Mouse (Mus musculus) liver, embryonic 18 days (tissue): ENCODE data around the gene Fam84b. TPM values are rescaled to one million over a fixed set of nuclear protein-coding genes. Genes with fewer than 3 reads are reported as not detected.

ENCODE experiments used
- polyA plus RNA-seq: library from polyadenylated mRNA; depleted of rRNA; stranded (reverse); fragments of >200 nt; gene quantifications from 2 replicates; pipeline ENCODE4 v1.2.3, GENCODE M21; 2012; rRNA removed

Gene Fam84b
- polyA plus RNA-seq = 5.0 and 6.1 TPM in 2 replicates

DNA sequence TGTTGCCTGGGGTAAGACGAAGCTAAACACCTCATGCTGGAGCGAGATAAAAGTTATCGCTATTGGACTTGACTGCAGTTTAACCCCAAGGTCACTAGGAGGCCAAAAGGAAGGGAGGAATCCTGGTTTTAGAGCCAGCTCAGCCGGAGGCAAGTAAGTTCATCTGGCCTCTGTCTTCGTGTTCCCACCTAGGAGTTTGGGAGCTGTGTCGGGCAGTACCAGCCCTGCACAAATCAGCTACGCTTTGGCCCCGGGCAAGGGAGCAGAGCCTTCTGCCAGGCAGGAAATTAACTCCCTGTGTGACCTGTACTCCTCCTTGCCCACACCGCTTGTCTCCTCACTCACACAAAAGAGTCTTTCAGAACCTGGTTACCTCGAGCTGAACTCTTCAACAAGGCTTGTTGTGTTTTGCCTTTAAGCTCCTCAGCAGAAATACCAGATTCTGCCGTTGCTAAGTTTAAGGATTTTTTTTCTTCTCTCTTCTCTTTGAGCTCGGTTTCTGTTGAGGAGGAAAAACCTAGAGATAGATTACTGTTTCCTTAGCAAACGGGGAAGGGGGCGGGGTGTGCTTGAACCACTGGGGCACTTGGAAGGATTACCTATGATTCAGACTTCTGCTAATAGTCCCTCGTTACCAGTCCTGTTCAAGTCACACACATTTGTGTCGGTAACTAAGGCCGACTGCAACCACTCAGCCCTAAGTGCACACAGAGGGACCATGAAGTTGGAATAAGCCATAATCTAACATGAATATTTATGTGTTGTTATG is at the start of gene Fam84b:
Gene Fam84b (minus strand): TSS at position 548 of the 769 bp plus-strand sequence.

Other genes with a start within 250 kb of the Fam84b start
- not detected in 2 replicates for gene A1bg, start 69.2 kb upstream of the Fam84b start, polyA plus RNA-seq